Mouse (Mus musculus) gastrocnemius, postnatal 36 days (tissue): Measurements from ENCODE around the gene Flnb. TPM values are rescaled to one million over a fixed set of nuclear protein-coding genes. Genes with fewer than 3 reads are reported as not detected.

Experiments
- DNase-seq, 2 experiments: peaks; one replicate each; pipeline ENCODE4 v3.0.0; 2022
- intact Hi-C: fragments of 180-260 bp; cut with DNase I; formaldehyde crosslinking; loops from one replicate; pipeline ENCODE4 v1.15.1; 2025
- long read RNA-seq, 2 experiments: library from polyadenylated mRNA; stranded (forward); transcript quantifications; one replicate each; pipeline ENCODE4 v2.0.0; 2021
- total RNA-seq, 2 experiments: library from RNA; stranded (reverse); gene quantifications; 2 replicates each; pipeline ENCODE4 v1.2.3; 2021

The Flnb gene
- 1 to 10 TPM; 6.7 to 7.2 TPM for total RNA-seq
- long read RNA-seq, experiment 1, partial matches to known transcripts, result 4 of 5 reads
- long read RNA-seq, experiment 1, other reads (novel, unspliced or antisense), result 1 of 5 reads
- long read RNA-seq, experiment 2, partial matches to known transcripts, result 3 of 3 reads
- long read RNA-seq, experiment 2, other reads (novel, unspliced or antisense), result 0 of 3 reads

GRCm38 (mm10) chr14:7817770-7818462 lies at the start of gene Flnb:
Flnb (plus strand) TSS chr14:7817957.
- intact Hi-C loops, result loop anchor here (2.0 to 10.0 kb wide), 4 partner anchors 124 to 347 kb away; no protein-coding TSS in a partner anchor
- DNase-seq, result peak; percentile 95

- peak; percentile 9 to 23 for DNase-seq
- intact Hi-C loops, result no loop called here
Measured at GRCm38 (mm10) chr14:7773714-7774389, 43.9 kb upstream of the Flnb start.

- DNase-seq, result peak in 1 of 2 experiments; percentile 25
- intact Hi-C loops, result no loop called here
Measured at GRCm38 (mm10) chr14:7786073-7786472, 31.7 kb upstream of the Flnb start.

GRCm38 (mm10) chr14:7789266-7790030 lies 28.3 kb upstream of the Flnb start:
- intact Hi-C loops, result no loop called here

GRCm38 (mm10) chr14:7791061-7791531 lies 26.7 kb upstream of the Flnb start:
- intact Hi-C loops, result no loop called here
- DNase-seq, result no peak

More at GRCm38 (mm10) chr14:7789266-7790030, 28.3 kb upstream of the Flnb start:
- no peak for DNase-seq

- peak; percentile 36 to 43 for DNase-seq
- intact Hi-C loops, result no loop called here
Measured at GRCm38 (mm10) chr14:7791532-7792159, 26.1 kb upstream of the Flnb start, which contains the start of gene Gm26661. Gm26661 (plus strand) TSS chr14:7791587.

GRCm38 (mm10) chr14:7795961-7796360 lies 21.8 kb upstream of the Flnb start:
- intact Hi-C loops, result no loop called here
- no peak for DNase-seq

- no peak for DNase-seq
- intact Hi-C loops, result no loop called here
Measured at GRCm38 (mm10) chr14:7800611-7801010, 17.1 kb upstream of the Flnb start.

- DNase-seq, result no peak
- intact Hi-C loops, result no loop called here
Measured at GRCm38 (mm10) chr14:7801831-7802230, 15.9 kb upstream of the Flnb start.

- intact Hi-C loops, result no loop called here
Measured at GRCm38 (mm10) chr14:7803874-7804557, 13.7 kb upstream of the Flnb start.

GRCm38 (mm10) chr14:7804558-7804905 lies 13.2 kb upstream of the Flnb start:
- intact Hi-C loops, result no loop called here
- no peak for DNase-seq

More at GRCm38 (mm10) chr14:7803874-7804557, 13.7 kb upstream of the Flnb start:
- no peak for DNase-seq

GRCm38 (mm10) chr14:7807711-7808110 lies 10.0 kb upstream of the Flnb start:
- no peak for DNase-seq
- intact Hi-C loops, result no loop called here

GRCm38 (mm10) chr14:7808501-7808981 lies 9.2 kb upstream of the Flnb start:
- DNase-seq, result no peak
- intact Hi-C loops, result no loop called here

- intact Hi-C loops, result no loop called here
- no peak for DNase-seq
Measured at GRCm38 (mm10) chr14:7809043-7809955, 8.5 kb upstream of the Flnb start.

GRCm38 (mm10) chr14:7818463-7819121 lies 835 bp downstream of the Flnb start:
- DNase-seq, result no peak
- intact Hi-C loops, result loop anchor here (5.0 to 10.0 kb wide), 3 partner anchors 124 to 346 kb away; no protein-coding TSS in a partner anchor

GRCm38 (mm10) chr14:7819446-7819845 lies 1.7 kb downstream of the Flnb start:
- intact Hi-C loops, result loop anchor here (5.0 to 10.0 kb wide), 3 partner anchors 123 to 345 kb away; no protein-coding TSS in a partner anchor
- no peak for DNase-seq

GRCm38 (mm10) chr14:7821341-7821740 lies 3.6 kb downstream of the Flnb start:
- intact Hi-C loops, result no loop called here

GRCm38 (mm10) chr14:7822693-7823092 lies 4.9 kb downstream of the Flnb start:
- DNase-seq, result peak; percentile 39 to 54
- intact Hi-C loops, result no loop called here

More at GRCm38 (mm10) chr14:7821341-7821740, 3.6 kb downstream of the Flnb start:
- DNase-seq, result no peak
